Mouse (Mus musculus) adrenal gland, postnatal 10 days (tissue): Measurements from ENCODE around the gene Pknox2. TPM values are rescaled to one million over a fixed set of nuclear protein-coding genes. Genes with fewer than 3 reads are reported as not detected.

Experiments
- DNase-seq: peaks from one replicate; pipeline ENCODE4 v3.0.0; 2021; ENCODE audit warnings: mixed read lengths
- total RNA-seq, 2 experiments: library from RNA; stranded (reverse); gene quantifications; 2 replicates each; pipeline ENCODE4 v1.2.3; 2021

The Pknox2 gene
- total RNA-seq, 2 experiments from 2014 or later: 3.3 to 6.3 TPM

DNA sequence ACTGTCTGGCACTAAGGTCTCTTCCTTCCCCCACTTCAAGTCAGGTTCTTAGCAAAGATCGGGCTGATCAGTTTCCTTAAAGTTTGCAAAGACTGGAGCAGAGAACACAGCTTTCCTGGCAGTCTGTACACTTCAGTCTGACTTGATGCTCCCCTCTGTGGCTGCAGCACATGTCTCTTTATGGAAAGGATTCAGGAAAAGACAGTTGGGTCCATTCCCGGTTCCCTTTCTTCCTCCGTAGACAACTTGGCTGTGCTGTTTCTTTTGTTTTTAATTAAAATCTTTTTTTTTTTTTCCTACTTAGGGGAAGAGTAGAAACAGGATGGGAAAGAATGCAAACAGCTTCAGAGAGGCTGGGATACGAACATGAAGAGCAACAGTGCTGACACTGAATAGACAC lies 205.1 kb downstream of the Pknox2 start:
- no peak for DNase-seq

DNA sequence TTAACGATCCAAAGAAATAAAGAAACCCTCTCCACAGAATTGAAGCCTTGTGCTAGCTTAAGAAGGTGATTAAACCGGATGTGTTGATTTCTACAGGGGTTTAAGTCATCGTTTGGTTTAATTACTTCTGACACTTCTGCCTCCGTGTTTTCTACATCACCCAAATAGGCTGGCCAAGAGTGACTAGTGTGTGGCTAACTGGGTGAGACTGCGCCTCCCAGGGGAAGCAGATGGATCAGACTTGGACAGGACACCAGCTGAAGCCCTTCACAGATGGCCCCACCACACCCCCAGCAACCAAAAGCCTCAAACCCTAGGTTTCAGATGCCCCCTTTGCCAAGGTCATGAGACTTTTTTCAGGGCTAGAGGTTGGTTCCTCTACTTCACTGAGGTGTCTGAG lies 205.6 kb downstream of the Pknox2 start:
- no peak for DNase-seq

DNA sequence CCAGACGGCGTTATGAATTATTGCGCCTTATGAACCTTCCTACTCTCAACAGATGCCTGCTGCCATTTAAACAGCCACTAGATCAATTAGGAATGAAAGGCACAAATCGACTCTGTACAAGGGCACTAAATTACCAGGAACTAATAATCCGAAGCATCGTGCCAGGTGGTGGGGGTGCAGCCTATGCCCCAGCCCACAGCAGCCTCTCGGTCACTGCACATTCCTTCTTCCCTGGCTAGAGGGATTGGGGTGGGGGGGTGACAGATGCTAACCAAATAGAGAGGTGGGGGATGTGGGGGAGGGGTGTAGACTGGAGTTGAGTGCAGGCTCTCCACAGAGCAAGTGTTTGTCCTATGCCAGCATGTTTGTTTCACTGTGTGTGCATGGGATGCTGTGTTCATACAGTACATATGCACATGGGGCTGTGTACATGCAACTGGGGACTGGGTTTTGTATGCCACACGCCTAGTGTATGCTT lies 208.6 kb downstream of the Pknox2 start:
- DNase-seq: no peak

DNA sequence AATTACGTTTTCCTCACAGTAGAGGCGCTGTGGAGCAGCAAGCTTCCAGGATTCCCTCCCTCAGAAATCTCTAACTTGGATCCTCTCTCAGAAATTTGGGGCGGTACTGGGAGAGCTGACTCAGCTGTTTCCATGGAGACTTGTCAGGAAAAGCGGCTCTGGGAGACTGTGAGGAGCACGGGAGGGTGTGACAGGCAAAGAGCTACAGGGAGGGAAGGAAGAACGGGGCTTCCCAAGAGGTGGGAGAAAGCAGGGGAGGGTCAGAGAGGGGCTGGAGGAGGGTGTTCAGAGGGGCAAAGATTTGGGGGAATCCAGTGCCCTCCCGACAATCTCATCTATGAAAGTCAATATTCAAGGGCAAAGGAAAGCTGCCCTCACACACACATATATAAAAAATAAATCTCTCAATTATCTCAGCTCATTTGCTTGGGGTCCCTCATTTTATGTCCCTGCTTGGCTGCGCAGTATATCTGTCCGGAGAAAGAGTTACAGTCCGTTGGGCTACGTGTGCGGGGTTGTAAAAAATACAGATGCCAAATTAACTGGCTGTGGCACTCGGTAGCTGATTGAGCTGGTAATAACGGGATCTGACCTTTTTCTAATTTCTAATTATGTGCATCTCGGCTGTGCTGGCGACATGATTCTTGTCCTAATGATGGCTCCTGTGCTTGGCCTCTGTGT lies 213.3 kb downstream of the Pknox2 start:
- peak; percentile 81 for DNase-seq

DNA sequence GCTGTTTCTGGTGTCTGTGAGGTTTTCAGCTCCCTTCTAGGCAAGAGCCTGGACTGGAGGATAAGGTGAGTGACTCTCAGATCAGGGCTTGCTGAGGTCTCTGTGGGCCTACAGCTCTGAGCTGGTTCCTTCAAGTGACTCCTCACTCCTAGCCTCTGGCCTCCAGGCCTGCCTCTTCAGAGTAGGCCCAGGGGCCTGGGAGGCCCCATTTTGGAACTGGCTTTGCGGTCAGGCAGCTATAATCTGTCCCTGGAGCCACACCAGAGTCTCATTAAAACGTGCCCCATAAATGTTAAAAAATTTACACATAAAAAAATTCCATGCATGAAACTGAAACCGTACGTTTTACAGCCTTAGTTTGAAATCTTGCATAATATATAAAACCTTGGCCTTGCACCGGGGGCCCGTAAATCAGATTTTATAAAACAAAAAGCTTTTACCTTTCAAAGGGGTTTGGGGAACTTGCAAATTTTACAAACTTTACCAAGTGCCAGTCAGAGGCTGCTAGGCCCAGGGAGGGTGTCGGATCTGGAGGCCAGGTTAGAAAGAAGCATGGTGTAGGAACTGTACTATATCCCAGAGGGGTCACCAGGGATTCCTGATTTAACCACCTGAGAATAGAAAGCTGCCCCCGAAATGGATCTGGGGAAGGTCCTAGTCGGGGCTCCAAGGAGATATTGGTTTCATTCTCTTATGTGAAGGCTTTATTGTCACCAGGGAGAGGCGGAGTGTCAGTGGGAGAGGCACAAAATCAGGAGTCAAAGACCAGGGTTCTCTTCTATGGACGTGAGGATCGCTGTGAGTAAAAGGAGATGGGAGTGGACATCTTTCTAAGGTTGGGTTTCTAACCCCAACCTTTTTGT lies 214.0 kb downstream of the Pknox2 start:
- DNase-seq: no peak

DNA sequence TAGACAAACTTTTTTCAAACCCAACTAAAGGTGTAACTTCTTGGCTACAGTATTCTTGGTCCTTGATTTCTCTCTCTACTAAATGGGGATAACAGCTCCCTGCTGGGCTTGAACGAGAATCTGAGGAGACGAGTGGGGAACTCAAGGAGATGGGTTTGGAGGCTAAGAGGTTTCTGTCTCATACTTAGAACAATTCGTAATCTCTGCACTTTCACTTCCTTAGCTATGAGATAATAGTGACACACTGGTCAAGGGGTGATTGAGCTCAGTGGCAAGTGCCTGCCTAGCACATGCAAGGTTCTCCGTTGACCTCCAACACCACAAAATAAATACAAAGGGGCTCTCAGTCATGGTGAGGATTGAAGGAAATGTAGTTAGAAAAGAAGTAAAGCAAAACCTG lies 215.6 kb downstream of the Pknox2 start:
- DNase-seq: no peak

DNA sequence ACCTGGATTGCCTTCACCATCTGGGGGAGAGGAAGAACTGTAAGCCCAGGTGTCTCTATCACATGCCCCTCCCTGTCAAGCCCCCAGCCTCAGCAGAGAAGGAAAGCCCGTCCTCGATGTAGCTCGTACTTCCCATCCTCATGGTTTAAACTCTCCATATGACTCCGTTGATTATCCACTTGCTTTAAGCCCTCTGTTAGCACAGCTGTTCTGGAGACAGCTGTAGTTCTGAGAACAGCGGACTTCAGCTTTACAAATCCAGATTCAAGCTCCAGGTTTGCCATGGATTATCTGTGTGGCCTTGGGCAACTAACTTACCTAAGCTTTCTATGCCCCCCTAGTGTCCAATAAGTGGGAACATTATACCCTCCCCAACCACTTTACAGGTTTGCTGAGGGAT lies 223.5 kb downstream of the Pknox2 start:
- DNase-seq: no peak

DNA sequence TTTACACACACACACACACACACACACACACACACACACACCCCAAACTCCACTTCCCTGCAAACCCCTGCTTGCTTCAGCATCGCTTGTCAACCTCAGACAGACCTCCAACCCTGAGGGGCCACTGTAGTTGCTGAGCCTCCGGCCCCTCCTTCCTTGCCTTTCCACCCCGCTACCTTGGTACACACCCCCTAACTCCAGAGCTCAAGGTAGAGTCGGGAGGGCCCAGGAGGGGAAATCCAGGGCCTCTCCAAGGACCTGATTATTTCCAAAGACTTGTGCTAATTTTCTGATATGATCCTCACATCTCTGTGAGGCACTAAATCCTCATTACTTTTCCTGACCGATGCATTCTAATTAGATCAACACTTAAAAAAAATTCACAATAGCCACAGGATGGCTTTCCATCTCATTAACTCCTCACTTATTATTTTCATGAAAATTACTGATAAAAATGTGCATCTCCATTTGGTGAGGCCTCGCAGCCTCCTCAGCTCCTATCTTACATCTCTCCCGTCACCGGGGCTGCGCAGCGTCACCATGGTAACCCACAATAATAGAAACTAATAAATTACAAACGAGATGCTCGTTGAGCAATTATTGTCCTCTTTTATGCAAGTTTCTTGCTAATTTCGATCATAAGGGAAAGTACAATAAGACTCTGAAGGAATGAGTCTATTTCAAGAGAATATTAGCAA lies 225.3 kb downstream of the Pknox2 start:
- DNase-seq: no peak

DNA sequence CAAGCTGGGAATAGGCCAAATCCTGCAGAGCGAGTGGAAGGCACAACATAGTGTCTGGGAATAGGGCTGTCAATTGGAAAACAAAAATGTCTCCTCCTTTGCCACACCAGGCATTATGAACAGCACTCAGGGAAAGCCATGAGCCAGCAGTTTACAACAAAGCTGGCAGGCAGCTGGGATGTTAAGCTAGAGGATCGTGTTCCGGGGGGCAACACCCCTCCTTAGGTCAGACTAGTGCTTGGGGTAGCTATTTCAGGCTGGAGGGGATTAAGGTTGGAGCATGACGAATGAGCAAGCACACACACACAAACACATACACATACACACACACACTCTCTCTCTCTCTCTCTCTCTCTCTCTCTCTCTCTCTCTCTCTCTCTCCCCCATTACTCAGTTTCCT lies 227.7 kb downstream of the Pknox2 start:
- no peak for DNase-seq

DNA sequence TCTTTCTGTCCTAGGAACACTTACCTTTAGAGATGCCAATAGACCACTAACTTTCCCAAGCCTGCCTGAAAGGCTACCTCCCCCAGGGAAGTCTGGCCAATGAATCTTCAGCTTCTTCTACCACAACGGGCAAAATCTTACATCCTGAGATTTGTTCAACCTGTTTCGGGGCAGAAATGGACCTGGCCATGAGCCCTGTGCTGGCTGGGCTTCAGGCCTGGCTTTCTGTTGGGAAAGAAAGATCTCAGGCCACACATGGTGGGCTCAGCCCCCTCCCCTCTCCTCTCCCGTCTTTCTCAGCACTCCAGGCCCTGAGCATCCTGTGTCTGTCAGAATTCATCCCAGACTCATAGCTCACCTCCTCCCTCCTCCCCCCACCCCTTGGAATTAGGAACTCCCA lies 228.6 kb downstream of the Pknox2 start:
- DNase-seq: no peak

DNA sequence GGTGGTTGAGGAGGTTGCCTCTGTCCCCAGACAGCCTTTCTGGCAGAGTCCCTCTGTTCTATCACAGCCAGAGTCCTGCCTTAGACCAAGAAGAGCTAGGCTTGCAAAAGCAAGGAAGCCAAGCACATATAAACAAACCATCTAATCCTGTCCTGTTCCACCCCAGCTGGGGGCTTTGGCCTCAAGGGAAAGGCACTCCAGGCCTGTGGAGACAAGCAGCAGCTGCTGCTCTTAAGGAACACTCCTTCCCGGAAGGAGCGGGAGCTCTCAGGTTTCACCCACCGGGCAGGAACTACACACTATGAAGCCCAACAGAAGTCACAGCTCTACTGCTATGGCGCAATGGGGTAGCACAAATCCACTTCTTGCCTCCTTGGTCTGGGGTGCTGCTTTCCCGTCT lies 230.3 kb downstream of the Pknox2 start:
- DNase-seq: no peak

DNA sequence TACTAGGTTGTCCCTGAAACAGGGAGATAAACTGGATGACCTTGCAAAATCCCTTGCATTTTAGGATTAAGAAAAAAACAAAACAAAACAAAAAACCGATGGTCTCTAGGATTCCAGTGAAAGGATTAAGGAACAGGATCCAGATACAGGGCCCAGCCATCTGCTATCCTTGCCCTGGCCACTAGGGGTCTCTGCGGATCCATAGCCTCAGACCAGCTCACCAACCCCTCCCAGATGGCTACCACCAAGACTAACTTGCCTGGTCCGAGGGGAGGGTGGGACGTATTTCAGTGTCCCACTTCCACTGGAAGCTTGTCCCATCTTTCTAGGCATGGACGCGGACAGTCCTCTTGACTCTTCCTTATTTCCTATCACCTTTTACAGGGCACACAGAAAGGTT lies 230.8 kb downstream of the Pknox2 start:
- DNase-seq: peak; percentile 83

DNA sequence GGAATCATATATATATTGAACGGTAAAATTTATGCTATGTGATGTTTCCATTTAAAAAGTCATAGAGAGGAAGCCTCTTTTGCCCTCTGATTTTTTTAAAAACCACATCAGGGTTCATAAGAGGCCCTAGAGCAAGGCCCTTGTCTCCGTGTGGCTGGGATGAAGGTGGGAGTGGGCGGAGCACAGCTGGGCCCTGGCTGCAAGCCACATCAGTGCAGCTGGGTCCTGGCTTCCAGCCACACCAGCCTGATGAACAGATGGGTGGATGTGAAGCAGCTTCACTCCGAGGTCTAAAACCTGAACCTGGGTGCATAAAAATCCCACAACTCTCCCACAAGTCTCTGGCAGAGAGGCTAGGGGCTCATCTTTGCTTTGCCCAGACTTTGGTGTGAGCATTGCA lies 241.8 kb downstream of the Pknox2 start:
- DNase-seq: no peak

DNA sequence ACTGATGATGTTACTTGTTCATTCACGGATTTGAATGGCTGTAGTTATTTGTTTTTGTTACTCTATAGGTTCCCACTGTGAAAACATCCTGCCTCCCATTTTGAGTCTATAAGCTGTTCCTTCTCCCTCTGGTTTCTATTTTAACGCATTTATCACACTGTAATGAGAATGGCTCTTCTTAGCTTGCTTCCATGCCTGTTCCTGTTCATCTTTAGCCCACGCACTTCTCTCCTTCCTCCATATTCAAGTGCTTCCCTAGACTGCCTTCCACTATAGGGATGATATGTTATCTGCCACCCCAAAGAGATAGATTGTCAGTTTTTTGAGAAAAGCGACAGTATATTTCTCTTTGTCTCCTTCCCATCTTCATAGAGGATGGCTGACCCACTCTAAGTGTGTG lies 246.7 kb downstream of the Pknox2 start:
- DNase-seq: no peak

DNA sequence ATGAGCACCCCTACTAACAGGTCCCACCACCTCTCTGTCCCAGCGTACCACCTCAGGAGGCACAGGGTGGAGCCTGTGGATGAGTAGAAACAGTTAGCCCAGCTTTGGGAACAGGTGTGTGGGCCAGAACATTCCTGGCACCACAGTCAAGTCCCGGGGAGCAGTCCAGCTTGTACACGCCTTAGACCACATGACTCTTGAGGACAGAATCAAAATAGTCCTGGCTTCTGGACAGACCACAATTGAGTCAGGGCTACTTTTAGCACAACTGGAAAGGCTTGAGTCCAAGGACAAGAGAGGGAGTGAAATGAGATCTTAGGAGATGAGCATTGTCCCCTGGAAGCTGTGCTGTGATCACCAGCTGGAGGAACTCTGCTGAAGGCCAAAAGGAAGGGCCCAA lies 248.6 kb downstream of the Pknox2 start:
- DNase-seq: no peak

DNA sequence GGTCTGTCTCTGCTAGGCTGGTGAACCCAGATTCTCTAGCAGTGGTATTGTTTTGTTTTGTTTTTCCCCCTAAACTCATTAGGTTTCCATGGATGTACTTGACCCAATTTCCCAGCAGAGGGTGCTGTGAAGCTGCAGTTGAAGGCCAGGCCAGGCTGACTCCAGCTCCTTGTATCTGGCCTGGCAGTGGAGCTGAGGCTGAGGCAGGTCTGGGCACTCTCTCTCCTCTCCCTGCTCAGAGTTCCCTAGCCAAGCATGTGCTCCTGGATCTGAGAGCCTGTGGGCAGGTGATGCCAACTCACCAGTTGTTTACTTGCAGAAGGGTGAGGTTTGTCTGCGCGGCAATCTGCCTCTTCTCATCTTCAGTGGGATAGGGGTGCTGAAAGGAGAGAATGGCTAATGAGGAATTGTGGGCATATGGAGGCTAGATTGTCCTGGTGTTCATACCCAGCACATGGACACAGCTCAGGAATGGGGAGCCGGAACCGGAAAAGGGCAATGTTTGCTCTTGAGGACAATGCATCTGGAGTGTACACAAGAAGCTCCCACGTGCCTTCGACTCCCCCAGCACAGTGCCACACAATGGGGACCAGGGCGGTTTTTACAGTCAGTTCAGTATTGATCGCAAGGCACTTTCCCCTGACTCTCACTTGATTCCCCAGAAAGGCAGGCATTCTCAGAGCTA lies 252.1 kb downstream of the Pknox2 start:
- peak; percentile 79 for DNase-seq

DNA sequence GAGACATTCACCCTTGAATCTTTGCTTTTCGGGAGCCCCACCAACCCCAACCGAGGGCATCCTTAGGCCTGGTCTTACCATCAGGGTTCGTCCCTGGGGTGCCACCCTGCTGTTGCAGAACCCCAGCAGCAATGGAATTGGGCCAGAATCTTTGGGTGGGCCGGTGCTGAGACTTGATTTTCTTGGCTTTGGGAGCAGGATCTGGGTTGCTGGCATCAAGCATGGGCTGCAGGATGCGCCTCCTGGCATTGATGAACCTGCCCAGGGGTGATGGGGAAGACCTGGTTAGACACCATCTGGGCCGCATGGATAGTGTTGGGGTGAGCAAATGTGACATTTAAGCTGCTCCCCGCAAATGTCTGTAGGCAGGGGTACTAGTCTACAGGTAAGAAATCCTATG lies 253.0 kb downstream of the Pknox2 start:
- DNase-seq: no peak

DNA sequence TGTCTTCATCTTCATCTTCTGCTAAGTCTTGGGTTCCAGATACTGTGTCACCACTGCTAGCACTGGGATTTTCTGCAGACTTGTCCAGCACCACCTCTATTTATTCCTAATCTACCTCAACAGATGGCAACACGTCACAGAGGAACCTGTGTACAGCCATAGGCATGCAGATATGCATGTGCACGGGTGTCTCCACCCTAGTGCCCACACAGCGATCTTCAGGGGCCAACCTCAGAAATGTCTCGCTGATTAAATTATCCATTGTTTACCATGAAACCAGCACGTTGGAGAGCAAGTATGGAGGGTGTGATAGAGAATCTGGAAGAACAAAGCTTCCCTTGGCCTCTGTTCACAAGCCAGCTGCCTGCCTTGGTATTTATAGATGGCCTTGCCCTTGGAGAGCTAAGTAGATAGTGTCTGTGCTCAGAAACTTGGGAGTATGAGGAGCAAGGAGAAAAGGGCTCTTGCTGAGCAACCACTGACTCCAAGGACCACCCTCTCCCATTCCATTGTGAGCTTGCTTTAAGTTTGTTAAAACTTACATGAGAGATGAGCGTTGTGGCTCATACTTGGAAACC lies 253.7 kb downstream of the Pknox2 start:
- DNase-seq: no peak

DNA sequence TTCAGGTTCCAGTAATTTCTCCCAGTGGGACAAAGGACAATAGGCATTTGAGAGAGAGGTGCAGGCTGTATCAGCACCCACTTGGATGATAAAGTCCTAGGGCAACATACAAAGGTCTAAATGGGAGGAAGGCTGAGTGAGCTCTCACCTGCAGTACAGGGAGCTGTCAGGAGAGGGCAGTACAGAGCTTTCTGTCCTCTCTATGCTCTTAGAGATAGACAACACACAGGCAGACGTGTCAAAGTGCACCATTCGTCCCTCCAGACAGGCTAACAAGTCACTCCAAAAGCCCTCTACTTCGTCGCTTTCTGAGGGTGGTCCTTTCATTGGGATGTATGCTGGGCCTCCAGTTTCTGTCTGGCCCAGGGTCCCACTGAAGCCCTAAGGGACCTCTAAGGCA lies 256.7 kb downstream of the Pknox2 start:
- peak; percentile 75 for DNase-seq

DNA sequence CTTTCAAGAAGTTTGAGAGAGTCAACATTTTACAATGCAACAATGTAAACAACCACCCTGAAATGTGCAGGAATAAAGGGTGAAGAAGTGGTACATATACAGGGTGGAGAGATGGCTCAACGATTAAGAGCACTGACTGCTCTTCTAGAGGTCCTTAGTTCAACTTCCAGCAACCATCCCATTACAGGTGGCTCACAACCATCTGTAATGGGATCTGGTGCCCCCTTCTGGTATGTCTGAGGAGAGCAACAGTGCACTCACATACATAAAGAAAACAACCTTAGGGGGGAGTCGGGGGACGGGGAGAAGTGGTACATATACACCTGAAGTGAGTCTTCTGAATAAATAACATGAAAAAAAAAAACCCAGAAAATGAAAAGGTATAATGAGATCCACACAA lies 262.0 kb downstream of the Pknox2 start:
- peak; percentile 46 for DNase-seq

DNA sequence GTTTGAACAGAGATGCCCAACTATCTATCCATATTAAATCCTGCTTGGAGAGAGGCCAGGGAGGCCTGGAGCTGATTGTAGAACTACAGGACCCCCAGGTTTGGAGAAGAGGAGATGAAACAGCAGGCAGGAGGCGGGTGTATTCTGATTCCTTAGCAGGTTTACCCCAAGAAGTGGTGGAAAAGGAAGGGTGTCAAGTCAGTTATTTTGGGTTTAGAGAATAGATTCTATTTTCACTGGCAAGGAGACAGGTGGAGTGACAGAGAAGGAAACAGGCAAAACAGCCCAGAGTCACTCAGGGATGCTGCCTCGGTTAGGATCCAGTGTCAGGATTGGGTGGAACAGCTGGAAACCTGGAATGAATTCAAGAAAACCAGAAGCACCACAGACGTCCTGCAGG lies 263.6 kb downstream of the Pknox2 start:
- DNase-seq: no peak
